Mouse (Mus musculus) ZHBTc4 (cell line): Measurements from ENCODE around the gene Arxes2.

Experiments
- DNase-seq: peaks from one replicate; pipeline ENCODE4 v3.0.0-alpha.2; 2011; ENCODE audit warnings: low read depth, low spot score

Gene Arxes2

GRCm38 (mm10) chrX:136032799-136033763 is 39.5 kb downstream of the Arxes2 start, which contains the start of gene Arxes1:
Arxes1 (plus strand) TSS chrX:136033367.
- DNase-seq: peak; percentile 28

- DNase-seq: no peak
These were observed 50.1 kb downstream of the Arxes2 start for GRCm38 (mm10) chrX:136043726-136044125.
